Mouse (Mus musculus): Measurements from ENCODE around the gene Shisal1. TPM values are rescaled to one million over a fixed set of nuclear protein-coding genes. Genes with fewer than 3 reads are reported as not detected.

The Shisal1 gene
- total RNA-seq, 2 experiments from 2014 or later, result 0.75 to 2.4 TPM

Other genes with a start within 250 kb of the Shisal1 start
- gene Parvb, start 215.1 kb downstream of the Shisal1 start, total RNA-seq (2021), result 100 to 1,000 TPM; 147 to 154 TPM
- 1 to 10 TPM; 1.3 to 1.4 TPM for gene Parvg, start 123.1 kb downstream of the Shisal1 start, total RNA-seq (2021)
- gene Rtl6, start 110.7 kb upstream of the Shisal1 start, total RNA-seq (2021), result 1 to 10 TPM; 6.5 to 7.2 TPM
- gene Prr5, start 222.5 kb upstream of the Shisal1 start, total RNA-seq (2021), result 1 to 10 TPM; 3.1 to 3.4 TPM